Mouse (Mus musculus): ENCODE data around the gene Map1s. TPM values are rescaled to one million over a fixed set of nuclear protein-coding genes. Genes with fewer than 3 reads are reported as not detected.

Gene Map1s
- total RNA-seq, 2 experiments from 2014 or later = 80.4 to 95.7 TPM

- no peak for TF ChIP-seq CTCF (IDR thresholded peaks at IDR 0.05)
- no peak overlapping the region for H3K27ac ChIP-seq
- no peak for DNase-seq (ENCODE audit: extremely low spot score in 1 of 2, low spot score in 2 of 2)
- intact Hi-C loops (cut with DNase I) = no loop called here
- no peak overlapping the region for H3K4me3 ChIP-seq
These were observed 2.6 kb upstream of the Map1s start for GRCm38 (mm10) chr8:70903112-70903511.

GRCm38 (mm10) chr8:70903582-70903981 is 2.1 kb upstream of the Map1s start:
- intact Hi-C loops (cut with DNase I) = no loop called here
- no peak for TF ChIP-seq CTCF (IDR thresholded peaks at IDR 0.05)
- H3K4me3 ChIP-seq = no peak overlapping the region
- no peak overlapping the region for H3K27ac ChIP-seq
- DNase-seq (ENCODE audit: extremely low spot score in 1 of 2, low spot score in 2 of 2) = no peak

- no peak overlapping the region for H3K27ac ChIP-seq
- no peak overlapping the region for H3K4me3 ChIP-seq
- no peak for DNase-seq (ENCODE audit: extremely low spot score in 1 of 2, low spot score in 2 of 2)
- intact Hi-C loops (cut with DNase I) = no loop called here
- TF ChIP-seq CTCF (IDR thresholded peaks at IDR 0.05) = no peak
These were observed 1.2 kb upstream of the Map1s start for GRCm38 (mm10) chr8:70904532-70904931.

GRCm38 (mm10) chr8:70905463-70905830 is 285 bp upstream of the Map1s start:
- DNase-seq (ENCODE audit: extremely low spot score in 1 of 2, low spot score in 2 of 2) = no peak

GRCm38 (mm10) chr8:70907518-70907917 is 1.8 kb downstream of the Map1s start:
- DNase-seq (ENCODE audit: extremely low spot score in 1 of 2, low spot score in 2 of 2) = no peak
- Histone ChIP-seq H3K27ac (no peak overlapping the region), H3K4me3 (no peak overlapping the region)
- intact Hi-C loops (cut with DNase I) = no loop called here
- no peak for TF ChIP-seq CTCF (IDR thresholded peaks at IDR 0.05)

More at GRCm38 (mm10) chr8:70905463-70905830, 285 bp upstream of the Map1s start:
- H3K4me3 ChIP-seq = peak overlapping the region; percentile 60
- intact Hi-C loops (cut with DNase I) = no loop called here
- TF ChIP-seq CTCF (IDR thresholded peaks at IDR 0.05) = no peak
- H3K27ac ChIP-seq = peak overlapping the region; percentile 94

GRCm38 (mm10) chr8:70911596-70911995 is 5.9 kb downstream of the Map1s start:
- intact Hi-C loops (cut with DNase I) = no loop called here
- TF ChIP-seq CTCF (IDR thresholded peaks at IDR 0.05) = peak; percentile 32
- no peak for DNase-seq (ENCODE audit: extremely low spot score in 1 of 2, low spot score in 2 of 2)
- Histone ChIP-seq H3K27ac (no peak overlapping the region), H3K4me3 (no peak overlapping the region)

GRCm38 (mm10) chr8:70912955-70913354 is 7.2 kb downstream of the Map1s start:
- TF ChIP-seq CTCF (IDR thresholded peaks at IDR 0.05) = no peak
- intact Hi-C loops (cut with DNase I) = no loop called here
- no peak overlapping the region for H3K4me3 ChIP-seq
- DNase-seq (ENCODE audit: extremely low spot score in 1 of 2, low spot score in 2 of 2) = no peak
- H3K27ac ChIP-seq = no peak overlapping the region

- no peak for DNase-seq (ENCODE audit: extremely low spot score in 1 of 2, low spot score in 2 of 2)
- intact Hi-C loops (cut with DNase I) = no loop called here
- Histone ChIP-seq H3K4me3 (no peak overlapping the region), H3K27ac (no peak overlapping the region)
- TF ChIP-seq CTCF (IDR thresholded peaks at IDR 0.05) = no peak
These were observed 7.8 kb downstream of the Map1s start for GRCm38 (mm10) chr8:70913523-70913922.

- Histone ChIP-seq H3K27ac (no peak overlapping the region), H3K4me3 (no peak overlapping the region)
- no peak for TF ChIP-seq CTCF (IDR thresholded peaks at IDR 0.05)
- DNase-seq (ENCODE audit: extremely low spot score in 1 of 2, low spot score in 2 of 2) = no peak
- intact Hi-C loops (cut with DNase I) = no loop called here
These were observed 9.0 kb downstream of the Map1s start for GRCm38 (mm10) chr8:70914704-70915103.

- intact Hi-C loops (cut with DNase I) = no loop called here
- DNase-seq (ENCODE audit: extremely low spot score in 1 of 2, low spot score in 2 of 2) = no peak
- TF ChIP-seq CTCF (IDR thresholded peaks at IDR 0.05) = no peak; the same call in 1 of the 2 replicates
- no peak overlapping the region for H3K4me3 ChIP-seq
- no peak overlapping the region for H3K27ac ChIP-seq
These were observed 14.6 kb downstream of the Map1s start for GRCm38 (mm10) chr8:70920049-70920922.

- Histone ChIP-seq H3K27ac (no peak overlapping the region), H3K4me3 (no peak overlapping the region)
- intact Hi-C loops (cut with DNase I) = no loop called here
- no peak for DNase-seq (ENCODE audit: extremely low spot score in 1 of 2, low spot score in 2 of 2)
- TF ChIP-seq CTCF (IDR thresholded peaks at IDR 0.05) = no peak
These were observed 18.4 kb downstream of the Map1s start for GRCm38 (mm10) chr8:70924151-70924550.

- Histone ChIP-seq H3K27ac (no peak overlapping the region), H3K4me3 (no peak overlapping the region)
- no peak for DNase-seq (ENCODE audit: extremely low spot score in 1 of 2, low spot score in 2 of 2)
- intact Hi-C loops (cut with DNase I) = no loop called here
- no peak for TF ChIP-seq CTCF (IDR thresholded peaks at IDR 0.05)
These were observed 20.0 kb downstream of the Map1s start for GRCm38 (mm10) chr8:70925754-70926153.

- no peak for DNase-seq (ENCODE audit: extremely low spot score in 1 of 2, low spot score in 2 of 2)
- no peak for TF ChIP-seq CTCF (IDR thresholded peaks at IDR 0.05)
- H3K27ac ChIP-seq = no peak overlapping the region
- H3K4me3 ChIP-seq = no peak overlapping the region
- intact Hi-C loops (cut with DNase I) = no loop called here
These were observed 20.7 kb downstream of the Map1s start for GRCm38 (mm10) chr8:70926396-70926795.

Measured in left cerebral cortex, adult 2 months (tissue).